Mouse (Mus musculus): ENCODE measurements around the gene Brms1l. TPM values are rescaled to one million over a fixed set of nuclear protein-coding genes. Genes with fewer than 3 reads are reported as not detected.

Brms1l gene
- total RNA-seq, 1 experiment = 23.5 TPM

GRCm38 (mm10) chr12:55846741-55847140, 10.6 kb downstream of the Brms1l start:
- H3K4me3 ChIP-seq (ENCODE audit: insufficient read depth in 1 of 2, low read depth in 1 of 2, low read length in 2 of 2, poor library complexity in 1 of 2, severe bottlenecking in 1 of 2) = no peak overlapping the region
- TF ChIP-seq ZNF384 (IDR thresholded peaks at IDR 0.05; ENCODE audit: low read depth, low read length) (no peak), ZC3H11A (IDR thresholded peaks at IDR 0.05; ENCODE audit: borderline replicate concordance, low read depth, low read length) (peak; percentile 33; the same call in 1 of the 2 replicates)
- peaks cover 7% of the 10 kb centered on the region for H3K36me3 ChIP-seq (ENCODE audit: control insufficient read depth, insufficient read depth, low read length, poor library complexity, severe bottlenecking)
- H3K27ac ChIP-seq (ENCODE audit: insufficient read depth, low read depth, low read length, poor library complexity, severe bottlenecking) = no peak overlapping the region
- H3K4me1 ChIP-seq (ENCODE audit: control insufficient read depth in 2 of 2, insufficient read depth in 2 of 2, low read length in 2 of 2, poor library complexity in 1 of 2) = no peaks in the 10 kb centered on the region
- H3K9me3 ChIP-seq (ENCODE audit: control insufficient read depth, insufficient read depth, low read depth, low read length) = no peaks in the 10 kb centered on the region
- no peak overlapping the region for H3K9ac ChIP-seq (ENCODE audit: insufficient read depth, low read depth, low read length, poor library complexity, severe bottlenecking)
- no peak for DNase-seq (ENCODE audit: low read depth, low spot score)
- in situ Hi-C loops (cut with MboI; ENCODE audit: low sequenced_read_pairs in 2 of 2, unreplicated experiment in 2 of 2) = no loop called here

GRCm38 (mm10) chr12:55847851-55848250, 11.7 kb downstream of the Brms1l start:
- H3K27ac ChIP-seq (ENCODE audit: insufficient read depth, low read depth, low read length, poor library complexity, severe bottlenecking) = no peak overlapping the region
- H3K4me3 ChIP-seq (ENCODE audit: insufficient read depth in 1 of 2, low read depth in 1 of 2, low read length in 2 of 2, poor library complexity in 1 of 2, severe bottlenecking in 1 of 2) = no peak overlapping the region
- no peak for DNase-seq (ENCODE audit: low read depth, low spot score)
- no peaks in the 10 kb centered on the region for H3K9me3 ChIP-seq (ENCODE audit: control insufficient read depth, insufficient read depth, low read depth, low read length)
- no peak for TF ChIP-seq MAFK (IDR thresholded peaks at IDR 0.05; ENCODE audit: insufficient read depth, low read depth, low read length)
- no peak for TF ChIP-seq ZNF384 (IDR thresholded peaks at IDR 0.05; ENCODE audit: low read depth, low read length)
- no peak for TF ChIP-seq ZC3H11A (IDR thresholded peaks at IDR 0.05; ENCODE audit: borderline replicate concordance, low read depth, low read length)
- TF ChIP-seq HCFC1 (IDR thresholded peaks at IDR 0.05; ENCODE audit: borderline replicate concordance, insufficient read depth, low read length) = no peak
- no peak for TF ChIP-seq CHD2 (IDR thresholded peaks at IDR 0.05; ENCODE audit: low read depth, low read length)
- H3K36me3 ChIP-seq (ENCODE audit: control insufficient read depth, insufficient read depth, low read length, poor library complexity, severe bottlenecking) = peaks cover 5% of the 10 kb centered on the region
- in situ Hi-C loops (cut with MboI; ENCODE audit: low sequenced_read_pairs in 2 of 2, unreplicated experiment in 2 of 2) = no loop called here
- H3K9ac ChIP-seq (ENCODE audit: insufficient read depth, low read depth, low read length, poor library complexity, severe bottlenecking) = no peak overlapping the region
- no peaks in the 10 kb centered on the region for H3K4me1 ChIP-seq (ENCODE audit: control insufficient read depth in 2 of 2, insufficient read depth in 2 of 2, low read length in 2 of 2, poor library complexity in 1 of 2)

GRCm38 (mm10) chr12:55850650-55851049, 14.5 kb downstream of the Brms1l start:
- H3K9ac ChIP-seq (ENCODE audit: insufficient read depth, low read depth, low read length, poor library complexity, severe bottlenecking) = no peak overlapping the region
- no peak for DNase-seq (ENCODE audit: low read depth, low spot score)
- no peak overlapping the region for H3K27ac ChIP-seq (ENCODE audit: insufficient read depth, low read depth, low read length, poor library complexity, severe bottlenecking)
- in situ Hi-C loops (cut with MboI; ENCODE audit: low sequenced_read_pairs in 2 of 2, unreplicated experiment in 2 of 2) = no loop called here
- TF ChIP-seq ZNF384 (IDR thresholded peaks at IDR 0.05; ENCODE audit: low read depth, low read length) = no peak
- no peak for TF ChIP-seq HCFC1 (IDR thresholded peaks at IDR 0.05; ENCODE audit: borderline replicate concordance, insufficient read depth, low read length)
- no peak overlapping the region for H3K4me3 ChIP-seq (ENCODE audit: insufficient read depth in 1 of 2, low read depth in 1 of 2, low read length in 2 of 2, poor library complexity in 1 of 2, severe bottlenecking in 1 of 2)
- H3K36me3 ChIP-seq (ENCODE audit: control insufficient read depth, insufficient read depth, low read length, poor library complexity, severe bottlenecking) = peaks cover 2% of the 10 kb centered on the region; the same call in 1 of the 2 replicates
- no peaks in the 10 kb centered on the region for H3K4me1 ChIP-seq (ENCODE audit: control insufficient read depth in 2 of 2, insufficient read depth in 2 of 2, low read length in 2 of 2, poor library complexity in 1 of 2)
- no peaks in the 10 kb centered on the region for H3K9me3 ChIP-seq (ENCODE audit: control insufficient read depth, insufficient read depth, low read depth, low read length)

- Histone ChIP-seq H3K9me3 (ENCODE audit: control insufficient read depth, insufficient read depth, low read depth, low read length) (no peaks in the 10 kb centered on the region), H3K36me3 (ENCODE audit: control insufficient read depth, insufficient read depth, low read length, poor library complexity, severe bottlenecking) (no peaks in the 10 kb centered on the region; the same call in none of the 2 replicates), H3K4me3 (ENCODE audit: insufficient read depth in 1 of 2, low read depth in 1 of 2, low read length in 2 of 2, poor library complexity in 1 of 2, severe bottlenecking in 1 of 2) (no peak overlapping the region), H3K4me1 (ENCODE audit: control insufficient read depth in 2 of 2, insufficient read depth in 2 of 2, low read length in 2 of 2, poor library complexity in 1 of 2) (peaks cover 0 to 7% of the 10 kb centered on the region in 2 experiments; a peak in 2 of 4 replicates), H3K27ac (ENCODE audit: insufficient read depth, low read depth, low read length, poor library complexity, severe bottlenecking) (no peak overlapping the region), H3K9ac (ENCODE audit: insufficient read depth, low read depth, low read length, poor library complexity, severe bottlenecking) (no peak overlapping the region)
- no peak for TF ChIP-seq CHD2 (IDR thresholded peaks at IDR 0.05; ENCODE audit: low read depth, low read length)
- TF ChIP-seq MAFK (IDR thresholded peaks at IDR 0.05; ENCODE audit: insufficient read depth, low read depth, low read length) = no peak
- no peak for TF ChIP-seq HCFC1 (IDR thresholded peaks at IDR 0.05; ENCODE audit: borderline replicate concordance, insufficient read depth, low read length)
- TF ChIP-seq ZC3H11A (IDR thresholded peaks at IDR 0.05; ENCODE audit: borderline replicate concordance, low read depth, low read length) = no peak
- no peak for TF ChIP-seq ZNF384 (IDR thresholded peaks at IDR 0.05; ENCODE audit: low read depth, low read length)
- DNase-seq (ENCODE audit: low read depth, low spot score) = no peak
- in situ Hi-C loops (cut with MboI; ENCODE audit: low sequenced_read_pairs in 2 of 2, unreplicated experiment in 2 of 2) = no loop called here
Observed at GRCm38 (mm10) chr12:55859409-55860349, 23.6 kb downstream of the Brms1l start.
